Mouse (Mus musculus): Measurements from ENCODE around the gene Lin7b.
"Not testable (repeated sequence)": the region's sequence is repeated elsewhere in the genome, so short reads cannot be mapped to it uniquely, and the experiment has no call there.

The Lin7b gene

DNA sequence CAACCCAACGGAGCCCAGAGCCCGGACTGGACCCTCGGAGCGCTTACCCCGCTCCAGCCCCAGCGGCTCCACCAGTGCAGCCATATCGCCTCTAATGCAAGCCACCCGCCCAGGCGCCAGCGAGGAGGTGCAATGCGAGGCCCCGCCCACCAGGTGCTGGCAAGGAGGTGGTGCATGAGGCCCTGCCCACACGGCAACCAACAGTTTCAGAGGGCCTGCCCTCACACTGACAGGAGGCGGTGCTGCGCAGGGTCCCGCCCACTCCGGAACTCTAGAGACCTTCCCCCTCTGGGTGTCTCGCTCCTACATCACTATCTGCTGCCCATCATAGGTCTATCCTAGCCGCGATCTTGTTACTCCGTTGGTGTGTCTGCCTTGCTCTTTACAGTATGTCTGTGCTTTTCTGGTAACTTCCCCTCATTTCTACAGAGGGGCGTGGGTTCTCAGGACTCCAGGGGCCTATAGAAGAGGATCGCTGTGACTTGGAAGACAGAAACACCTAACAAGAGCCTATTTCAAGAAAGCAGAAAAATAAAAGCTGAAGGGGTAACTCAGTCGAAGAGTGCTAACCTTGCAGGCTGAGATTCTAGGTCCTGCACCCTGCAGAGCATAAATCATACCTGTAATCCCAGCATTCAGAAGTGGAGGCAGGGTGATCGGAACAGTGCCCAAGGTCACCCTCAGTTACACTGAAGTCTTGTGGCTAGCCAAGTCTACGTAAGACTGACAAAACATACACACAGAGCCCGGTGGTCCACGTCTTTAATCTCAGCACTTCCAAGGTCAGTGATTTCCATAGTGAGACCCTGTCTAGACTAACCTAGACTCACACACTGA is at the start of gene Lin7b:
Gene Lin7b, minus strand, starts transcription at position 109 of the 837 bp plus-strand sequence.
- peak; percentile 85 for DNase-seq

DNA sequence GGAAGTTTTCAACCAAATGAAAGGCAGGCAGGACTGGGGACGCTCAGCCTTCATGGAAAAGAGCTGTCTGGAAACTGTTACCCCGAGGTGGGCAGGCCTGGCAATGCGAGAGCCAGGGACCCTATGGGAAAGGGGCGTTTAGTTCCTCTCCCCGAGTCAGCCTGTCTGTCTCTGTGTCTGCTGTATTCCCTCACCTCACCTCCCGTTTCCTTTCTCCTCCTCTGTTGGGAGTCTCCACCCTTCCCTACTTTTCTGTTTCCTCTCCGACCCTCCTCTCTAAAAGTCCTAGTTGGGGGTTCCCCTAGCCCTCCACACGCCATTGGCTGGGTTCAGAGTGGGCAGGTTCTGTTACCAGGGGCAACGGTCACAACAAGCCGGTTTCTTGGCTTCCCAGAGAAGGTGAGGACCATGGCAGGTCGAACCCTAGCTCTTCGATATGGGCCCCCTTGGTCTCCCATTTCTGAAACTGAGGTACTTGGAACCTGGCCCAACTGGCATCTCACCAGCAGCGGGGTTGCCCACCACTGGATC is 47.6 kb upstream of the Lin7b start:
- no peak for DNase-seq

DNA sequence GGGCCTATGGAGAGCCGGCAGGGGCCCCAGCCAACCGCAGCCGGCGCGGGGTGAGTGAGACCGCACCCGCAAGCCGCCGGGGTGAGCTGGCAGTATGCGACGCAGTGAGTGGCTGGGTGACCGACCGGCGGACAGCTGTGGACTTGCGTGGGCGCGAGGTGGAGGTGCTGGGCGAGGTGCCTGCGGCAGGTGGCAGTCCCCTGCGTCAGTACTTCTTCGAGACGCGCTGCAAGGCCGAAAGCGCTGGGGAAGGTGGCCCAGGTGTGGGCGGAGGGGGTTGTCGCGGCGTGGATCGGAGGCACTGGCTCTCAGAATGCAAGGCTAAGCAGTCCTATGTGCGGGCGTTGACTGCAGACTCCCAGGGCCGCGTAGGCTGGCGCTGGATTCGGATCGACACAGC is 45.3 kb upstream of the Lin7b start:
- DNase-seq, result no peak

DNA sequence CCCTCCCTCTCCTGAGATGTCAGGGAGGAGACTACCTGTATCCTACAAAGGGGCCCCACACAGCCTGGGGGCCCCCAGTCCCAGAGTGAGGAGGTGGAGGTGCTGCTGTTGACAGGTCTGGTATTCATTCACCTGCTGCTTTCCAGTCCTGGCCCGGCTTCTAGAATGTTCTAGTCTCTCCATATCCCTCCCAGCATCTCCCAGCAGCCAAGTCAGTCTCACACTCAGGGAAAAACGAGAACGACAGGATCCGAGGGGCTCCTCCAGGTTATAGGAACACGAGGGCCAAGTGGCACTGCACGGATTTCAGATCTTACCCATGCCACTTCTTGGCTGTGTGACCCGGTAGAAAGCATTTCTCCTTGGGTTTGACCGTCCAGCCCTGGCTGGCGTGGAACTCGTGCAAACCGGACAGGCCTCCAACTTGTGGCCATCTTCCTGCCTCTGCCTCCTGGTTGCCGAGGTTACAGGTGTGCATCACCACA is 44.4 kb upstream of the Lin7b start:
- DNase-seq, result no peak

DNA sequence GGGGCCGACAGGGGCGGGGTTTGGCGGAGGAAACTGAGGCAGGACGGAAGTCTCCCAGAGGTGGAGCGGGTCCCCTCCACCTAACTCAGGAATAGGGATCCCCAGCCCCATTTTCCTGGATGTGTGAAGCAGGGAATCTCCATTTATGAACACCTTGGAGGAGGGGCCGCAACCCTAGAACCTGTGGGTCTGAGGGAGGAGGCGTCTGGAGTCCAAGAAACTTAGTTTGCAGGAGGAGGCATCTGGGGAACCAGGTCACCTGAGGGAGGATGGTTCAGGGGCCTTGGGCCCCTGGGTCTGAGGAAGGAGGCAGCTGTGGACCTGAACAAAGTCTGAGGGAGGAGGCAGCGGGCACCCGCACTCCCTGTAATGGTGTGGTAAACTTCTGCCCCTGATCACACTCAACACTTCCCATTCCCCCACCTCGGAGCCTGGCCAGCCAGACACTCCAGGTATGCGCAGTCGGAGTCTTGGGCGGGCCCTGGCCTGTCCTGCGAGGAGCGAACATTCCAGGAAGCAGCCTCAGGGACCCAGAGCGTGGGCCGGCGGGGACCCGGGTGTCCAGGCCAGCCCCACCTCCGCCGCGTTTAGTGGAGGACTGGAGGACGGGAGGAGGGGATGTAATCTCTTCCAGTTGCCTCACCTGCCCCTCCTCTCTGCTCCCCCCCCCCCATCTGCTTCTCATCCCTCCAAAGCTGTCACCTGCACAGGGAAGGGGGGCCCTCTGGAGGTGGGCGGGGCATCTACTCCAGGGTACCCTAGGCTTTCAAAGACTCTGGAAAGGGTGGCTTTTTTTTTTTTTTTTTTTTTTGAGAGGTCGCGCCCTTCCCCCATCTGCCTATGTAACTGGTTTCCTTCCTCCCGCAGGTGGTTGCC is 43.7 kb upstream of the Lin7b start:
- peak; percentile 46 for DNase-seq

DNA sequence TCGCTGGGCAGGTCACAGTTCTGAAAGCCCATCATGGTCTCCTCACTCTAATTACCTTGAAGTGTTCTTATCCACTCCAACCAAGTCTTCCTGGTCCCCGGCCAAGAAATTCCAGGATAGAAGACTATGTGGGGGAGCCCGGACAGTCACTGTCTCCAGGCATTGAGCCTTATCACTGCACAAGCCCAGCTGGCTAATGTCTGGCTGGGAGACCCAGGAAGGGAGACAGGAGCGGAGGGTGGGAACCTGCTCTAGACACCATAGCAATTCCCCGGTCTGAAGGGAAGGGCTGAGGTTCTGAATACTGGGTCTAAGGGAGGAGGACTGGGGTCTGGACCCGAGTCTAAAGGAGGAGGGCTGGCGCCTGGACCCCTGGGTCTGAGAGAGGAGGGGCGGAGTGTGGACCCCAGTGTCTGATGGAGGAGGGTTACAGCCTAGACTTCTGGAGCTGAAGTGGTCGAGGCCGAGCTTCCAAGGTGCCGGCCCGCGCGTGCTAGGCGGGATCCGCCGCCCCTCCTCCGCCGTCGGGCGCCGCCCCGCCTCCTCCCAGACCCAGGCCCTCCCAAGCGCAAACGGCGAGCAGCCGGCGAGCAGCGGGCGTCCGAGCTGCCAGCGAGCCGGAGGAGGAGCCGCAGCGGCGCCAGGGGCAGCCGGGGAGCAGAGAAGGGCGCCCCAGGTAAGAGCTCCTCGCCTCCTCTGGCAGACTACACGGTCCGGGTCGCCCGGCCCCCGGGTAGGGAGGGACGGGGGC is 42.9 kb upstream of the Lin7b start, which contains the start of gene Ntf5:
Gene Ntf5, plus strand, starts transcription at position 583 of the 751 bp plus-strand sequence.
- DNase-seq, result peak; percentile 26

DNA sequence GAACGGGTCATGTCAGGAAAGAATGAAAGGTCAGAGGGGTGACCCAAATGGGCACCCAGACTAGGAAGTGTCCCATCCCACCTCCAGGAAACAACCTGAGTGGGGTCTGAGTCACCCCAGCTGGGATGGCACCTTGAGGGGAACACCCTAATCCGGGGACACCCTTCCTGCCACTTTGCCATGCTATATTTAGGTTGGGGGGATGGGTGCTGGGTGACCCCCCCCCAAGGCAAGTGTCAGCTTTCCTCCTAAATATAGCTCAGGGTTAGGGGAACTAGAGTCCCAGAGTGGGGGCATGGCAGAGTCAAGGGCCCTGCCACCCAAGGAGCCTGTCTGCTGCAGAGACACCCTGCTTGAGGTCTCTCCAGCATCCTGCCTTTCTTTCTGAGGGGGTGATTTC is 42.0 kb upstream of the Lin7b start:
- no peak for DNase-seq

DNA sequence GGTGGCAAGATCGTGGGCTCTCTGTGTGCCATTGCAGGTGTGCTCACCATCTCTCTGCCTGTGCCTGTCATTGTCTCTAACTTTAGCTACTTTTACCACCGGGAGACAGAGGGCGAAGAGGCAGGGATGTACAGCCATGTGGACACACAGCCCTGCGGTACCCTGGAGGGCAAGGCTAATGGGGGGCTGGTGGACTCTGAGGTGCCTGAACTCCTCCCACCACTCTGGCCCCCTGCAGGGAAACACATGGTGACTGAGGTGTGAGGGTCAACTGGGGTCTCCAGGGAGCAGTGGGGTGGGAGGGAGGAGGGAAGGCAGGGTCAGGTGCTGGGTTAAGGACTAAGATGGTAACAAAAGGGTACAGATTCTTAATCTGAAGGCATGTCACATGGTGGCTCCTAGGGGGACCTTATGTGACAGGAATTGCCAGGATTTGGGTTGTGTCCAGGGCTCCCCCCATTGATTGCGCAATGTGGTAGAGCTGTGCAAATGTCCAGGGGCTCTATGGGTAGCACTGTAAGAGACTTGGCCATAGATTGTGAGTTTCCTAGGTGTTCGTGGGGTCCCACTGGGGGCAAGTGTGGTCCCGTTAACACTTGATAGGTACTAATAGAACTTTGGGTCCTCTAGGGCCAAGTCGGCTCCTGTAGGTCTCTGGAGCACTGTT is 39.2 kb upstream of the Lin7b start:
- DNase-seq, result no peak

DNA sequence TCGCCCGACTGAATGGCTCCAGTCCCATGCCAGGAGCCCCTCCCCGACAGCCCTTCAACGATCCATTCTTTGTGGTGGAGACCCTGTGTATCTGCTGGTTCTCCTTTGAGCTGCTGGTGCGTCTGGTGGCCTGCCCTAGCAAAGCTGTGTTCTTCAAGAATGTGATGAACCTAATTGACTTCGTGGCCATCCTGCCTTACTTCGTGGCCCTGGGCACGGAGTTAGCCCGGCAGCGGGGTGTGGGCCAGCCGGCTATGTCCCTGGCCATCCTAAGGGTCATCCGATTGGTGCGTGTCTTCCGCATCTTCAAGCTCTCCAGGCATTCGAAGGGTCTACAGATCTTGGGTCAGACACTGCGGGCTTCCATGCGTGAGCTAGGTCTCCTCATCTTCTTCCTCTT is 38.6 kb upstream of the Lin7b start:
- no peak for DNase-seq

DNA sequence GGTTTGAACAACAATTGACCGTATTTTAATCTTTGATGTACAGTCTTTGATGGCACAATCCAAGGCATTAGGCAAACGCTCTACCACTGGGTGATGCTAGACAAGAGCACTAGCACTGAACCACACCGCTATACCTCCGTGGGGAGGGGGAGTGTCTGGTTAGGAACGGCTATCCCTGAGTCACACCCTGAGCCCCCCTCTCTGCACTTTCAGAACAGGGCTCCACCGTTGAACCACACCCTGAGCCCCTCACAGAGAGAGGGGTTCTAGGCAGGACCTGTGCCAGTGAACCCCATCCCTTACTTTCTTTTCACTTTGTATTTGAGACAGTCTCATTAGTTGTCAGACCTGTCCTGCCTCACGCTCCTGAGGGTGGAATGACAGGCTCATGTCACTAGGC is 38.0 kb upstream of the Lin7b start:
- no peak for DNase-seq

DNA sequence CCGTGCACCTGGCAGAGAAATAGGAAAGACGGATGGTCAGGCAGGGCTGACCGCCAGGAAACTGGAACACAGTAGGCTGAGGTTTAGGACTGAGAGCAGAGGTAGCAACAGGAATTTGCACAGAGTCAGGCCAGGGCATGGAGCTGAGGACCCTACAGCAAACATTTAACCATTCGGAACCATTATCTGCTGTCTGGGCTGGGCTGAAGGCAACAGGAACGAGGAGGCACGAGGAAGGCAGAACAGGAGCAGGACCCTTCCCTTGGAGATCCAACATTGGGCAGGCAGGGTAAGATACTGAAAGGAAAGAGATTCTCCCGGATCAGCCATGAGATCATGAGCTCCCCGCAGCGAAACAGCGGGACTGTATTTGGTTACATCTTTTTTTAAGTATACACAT is 37.5 kb upstream of the Lin7b start:
- no peak for DNase-seq

DNA sequence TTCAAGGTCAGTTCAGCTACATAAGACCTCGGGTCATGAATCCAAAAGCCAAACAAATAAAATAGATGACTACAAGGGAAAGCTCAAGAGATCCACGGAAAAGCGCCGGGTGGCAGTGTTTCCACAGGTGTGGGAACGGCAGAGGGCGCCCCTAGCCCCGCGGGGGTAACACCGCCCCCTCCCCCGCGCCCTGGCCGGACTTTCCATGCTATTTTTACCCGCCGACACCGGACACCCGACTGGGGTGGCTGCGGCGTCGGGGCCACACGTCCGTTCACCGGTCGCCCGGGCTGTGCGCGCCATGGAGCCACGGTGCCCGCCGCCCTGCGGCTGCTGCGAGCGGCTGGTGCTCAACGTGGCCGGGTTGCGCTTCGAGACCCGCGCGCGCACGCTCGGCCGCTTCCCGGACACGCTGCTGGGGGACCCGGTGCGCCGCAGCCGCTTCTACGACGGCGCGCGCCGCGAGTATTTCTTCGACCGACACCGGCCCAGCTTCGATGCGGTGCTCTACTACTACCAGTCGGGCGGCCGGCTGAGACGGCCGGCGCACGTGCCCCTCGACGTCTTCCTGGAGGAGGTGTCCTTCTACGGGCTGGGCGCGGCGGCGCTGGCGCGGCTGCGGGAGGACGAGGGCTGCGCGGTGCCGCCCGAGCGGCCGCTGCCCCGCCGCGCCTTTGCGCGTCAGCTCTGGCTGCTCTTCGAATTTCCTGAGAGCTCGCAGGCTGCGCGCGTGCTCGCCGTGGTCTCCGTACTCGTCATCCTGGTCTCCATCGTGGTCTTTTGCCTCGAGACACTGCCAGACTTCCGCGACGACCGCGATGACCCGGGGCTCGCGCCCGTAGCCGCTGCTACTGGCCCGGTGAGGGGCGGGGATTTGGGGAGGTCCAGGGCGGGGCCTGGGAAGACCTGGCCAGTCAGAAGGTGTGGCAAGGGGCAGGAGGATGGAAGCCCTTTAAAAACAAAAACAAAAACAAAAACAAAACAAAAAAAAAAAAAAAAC is 36.1 kb upstream of the Lin7b start:
- DNase-seq, result peak; percentile 30

DNA sequence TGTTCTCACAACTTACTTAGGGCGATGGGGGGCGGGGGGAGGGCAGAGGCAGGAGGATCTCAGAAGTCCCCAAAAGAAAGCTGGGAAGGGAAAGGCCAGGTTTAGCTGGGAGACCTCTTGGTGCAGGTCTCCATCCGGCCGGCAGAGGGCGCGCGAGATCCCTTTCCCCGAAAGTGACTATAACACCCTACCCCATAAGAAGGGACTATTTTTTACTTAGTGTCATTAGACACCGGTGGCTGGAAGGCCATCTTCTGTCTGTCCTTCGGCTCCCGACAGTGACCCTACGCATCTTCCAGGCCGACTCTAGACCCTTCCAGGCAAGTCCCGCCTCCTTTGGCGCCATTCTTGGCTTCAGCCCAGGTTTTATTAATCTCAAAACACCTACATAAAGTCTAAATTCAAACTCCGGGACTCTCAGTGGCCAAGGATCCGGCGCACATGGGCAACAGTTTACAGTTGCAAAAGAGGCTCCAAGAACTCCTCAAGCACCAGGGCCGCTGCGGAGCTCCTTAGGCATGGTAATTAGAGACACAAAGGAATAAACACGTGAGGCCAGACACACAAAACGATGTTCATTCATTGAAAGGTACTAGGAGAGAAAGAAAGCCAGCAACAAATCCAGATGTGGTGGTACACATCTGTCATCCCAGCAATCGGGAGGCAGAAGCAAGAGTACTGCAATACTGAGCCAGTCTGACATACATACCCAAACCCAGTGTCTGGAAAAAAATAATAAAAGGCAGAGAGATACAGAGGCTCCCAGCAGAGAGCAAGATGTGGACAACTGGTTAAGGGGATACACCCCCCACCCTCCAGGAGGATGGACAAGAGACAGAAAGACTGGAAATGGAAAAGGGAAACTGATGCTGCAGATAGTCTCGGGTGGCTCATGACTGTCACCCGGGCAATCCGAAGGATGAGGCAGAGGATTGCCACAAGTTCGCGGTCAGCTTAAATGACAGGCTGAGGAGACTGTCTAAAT is 35.0 kb upstream of the Lin7b start, which contains the start of gene Kcna7:
Gene Kcna7, plus strand, starts transcription at position 563 of the 985 bp plus-strand sequence.
- peak; percentile 86 for DNase-seq

DNA sequence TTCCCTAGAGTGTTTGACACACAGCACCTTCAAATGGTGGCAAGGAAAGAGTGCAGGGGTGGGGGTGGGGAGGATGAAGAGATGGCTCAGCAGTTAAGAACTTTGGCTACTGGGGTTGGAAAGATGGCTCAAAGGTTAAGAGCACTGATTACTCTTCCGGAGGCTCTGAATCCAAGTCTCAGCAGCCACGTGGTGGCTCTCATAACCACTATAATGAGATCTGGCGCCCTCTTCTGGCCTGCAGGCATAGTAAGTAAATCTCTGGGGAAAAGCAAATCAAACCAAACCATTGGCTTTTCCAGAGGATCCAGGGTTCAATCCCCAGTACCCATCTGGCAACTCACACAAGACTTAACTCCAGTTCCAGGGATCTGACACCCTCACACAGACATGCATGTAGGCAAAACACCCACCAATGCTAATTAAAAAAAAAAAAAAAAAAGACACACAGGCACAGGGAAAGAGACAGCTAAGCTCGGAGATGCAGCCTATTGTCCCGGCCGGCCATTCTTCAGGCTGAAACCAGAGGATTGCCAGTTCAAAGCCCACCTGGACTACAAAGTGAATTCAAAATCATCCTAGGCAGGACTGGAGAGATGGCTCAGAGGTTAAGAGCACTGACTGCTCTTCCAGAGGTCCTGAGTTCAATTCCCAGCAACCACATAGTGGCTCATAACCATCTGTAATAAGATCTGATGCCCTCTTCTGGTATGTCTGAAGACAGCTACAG is 33.3 kb upstream of the Lin7b start:
- peak; percentile 81 for DNase-seq

DNA sequence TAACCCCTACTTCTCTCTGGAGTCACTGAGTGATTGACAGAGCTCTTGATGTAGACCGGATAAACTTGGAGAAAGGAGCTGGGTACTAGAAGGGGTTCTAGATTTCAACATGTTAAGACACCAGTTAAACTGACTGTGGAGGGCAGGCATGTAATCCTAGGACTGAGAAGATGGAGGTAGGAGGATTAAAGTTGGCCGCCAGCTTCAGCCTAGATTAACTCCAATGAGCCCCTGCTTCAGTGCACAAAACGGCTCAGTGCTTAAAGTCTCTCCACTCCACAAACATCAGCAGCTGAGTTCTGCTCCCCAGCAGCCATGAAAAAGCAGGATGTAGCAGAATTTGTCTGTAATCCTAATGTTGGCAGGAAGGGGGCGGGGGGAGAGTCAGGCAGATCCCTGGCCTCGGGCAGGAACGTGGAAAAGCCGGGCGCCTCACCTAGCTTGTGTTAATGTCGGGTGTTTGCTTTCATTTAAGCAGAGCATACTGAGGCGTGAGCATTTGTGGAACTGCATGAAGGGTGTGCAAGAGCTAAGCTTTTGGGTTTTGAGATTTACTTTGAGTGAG is 31.2 kb upstream of the Lin7b start:
- DNase-seq, result no peak

DNA sequence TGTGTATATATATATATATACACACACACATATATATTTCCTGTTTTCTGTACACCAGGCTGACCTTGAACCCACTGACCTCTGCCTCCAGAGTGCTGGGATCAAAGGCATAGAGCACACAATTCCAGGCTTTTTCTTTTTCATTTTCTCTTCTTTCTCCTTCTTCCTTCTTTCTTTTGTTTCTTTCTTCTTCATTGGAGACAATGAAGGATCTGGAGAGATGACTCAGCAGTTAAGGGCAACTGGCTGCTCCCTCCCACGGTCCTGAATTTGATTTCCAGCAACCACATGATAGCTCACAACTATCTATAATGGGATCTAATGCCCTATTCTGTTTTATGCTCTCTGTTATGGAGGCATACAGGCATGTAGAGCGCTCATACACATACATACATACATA is 26.4 kb upstream of the Lin7b start:
- DNase-seq, result no peak

DNA sequence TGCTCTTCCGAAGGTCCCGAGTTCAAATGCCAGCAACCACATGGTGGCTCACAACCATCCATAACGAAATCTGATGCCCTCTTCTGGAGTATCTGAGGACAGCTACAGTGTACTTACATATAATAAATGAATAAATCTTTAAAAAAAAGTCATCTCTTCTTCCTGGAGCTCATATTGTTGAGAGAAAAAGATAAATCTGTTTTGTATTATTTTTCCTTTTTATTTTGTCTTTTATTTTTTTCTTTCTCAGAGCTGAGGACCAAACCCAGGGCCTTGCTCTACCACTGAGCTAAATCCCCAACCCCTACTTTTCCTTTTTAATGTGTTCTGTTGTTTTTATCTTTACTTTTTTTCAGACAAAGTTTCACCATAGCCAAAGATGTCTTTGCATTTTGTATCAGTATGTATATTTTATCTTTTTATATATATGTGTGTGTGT is 26.0 kb upstream of the Lin7b start:
- DNase-seq, result not testable (repeated sequence)

Measured in lung, postnatal 14 days (tissue).